Mouse (Mus musculus): ENCODE results near the gene Chd1l.

GRCm38 (mm10) chr3:97594140-97594539 lies 15.9 kb downstream of the Chd1l start:
- no peak for TF ChIP-seq EP300 (optimal IDR thresholded peaks at IDR 0.05)
- no peak for TF ChIP-seq CTCF (IDR thresholded peaks at IDR 0.05; ENCODE audit: low read depth)
